Mouse (Mus musculus) forebrain, embryonic 12.5 days (tissue): ENCODE measurements at regions not wholly inside any gene's neighbourhood (a gene's known extent, or its start where the extent isn't known, plus 50 kb on each side); places are given as distances from the start of the nearest gene placed in this dataset.
A peak's percentile ranks its signal among the peaks of the same experiment; 100 is the strongest.

Experiments used
- ATAC-seq: fragments of 200-750 bp; cut with Nextera tagmentation; 2 replicates; pipeline ENCODE4 v1.8.0; 2017; ENCODE audit warnings: moderate TSS enrichment; ENCODE audit not compliant: low FRiP score
- H3K27ac ChIP-seq: fragments of 300-500 bp; sonication (generic); 2 replicates; pipeline ENCODE4 v1.5.1; 2016; ENCODE audit warnings: mild to moderate bottlenecking
- H3K27me3 ChIP-seq: fragments of 300-500 bp; sonication (generic); 2 replicates; pipeline ENCODE4 v1.6.1; 2016; ENCODE audit warnings: mild to moderate bottlenecking
- H3K36me3 ChIP-seq: fragments of 300-500 bp; sonication (generic); replicated peaks from 2 replicates; pipeline ENCODE4 v1.6.1; 2016; ENCODE audit warnings: mild to moderate bottlenecking
- H3K4me1 ChIP-seq: fragments of 300-500 bp; sonication (generic); 2 replicates; pipeline ENCODE4 v1.6.1; 2016
- H3K4me2 ChIP-seq: fragments of 300-500 bp; sonication (generic); 2 replicates; pipeline ENCODE4 v1.6.1; 2016; ENCODE audit warnings: mild to moderate bottlenecking, moderate library complexity
- H3K4me3 ChIP-seq: fragments of 300-500 bp; sonication (generic); replicated peaks from 2 replicates; pipeline ENCODE4 v1.5.1; 2016; ENCODE audit warnings: mild to moderate bottlenecking
- H3K9ac ChIP-seq: fragments of 300-500 bp; sonication (generic); 2 replicates; pipeline ENCODE4 v1.6.1; 2016; ENCODE audit warnings: mild to moderate bottlenecking
- H3K9me3 ChIP-seq: fragments of 300-500 bp; sonication (generic); 2 replicates; pipeline ENCODE4 v1.6.1; 2016
- WGBS: fragments of 180-500 bp; shearing (Covaris S2); methylation state at CpG from one replicate; pipeline ENCODE4 v1.1.7; 2016; 5-methylcytosine and 5-hydroxymethylcytosine counted together

GRCm38 (mm10) chr11:44211871-44212441 lies 187.9 kb upstream of the Il12b start:
- ATAC-seq: 0 out of 2 replicates have a peak, but pooled peaks have one; percentile 44

DNA sequence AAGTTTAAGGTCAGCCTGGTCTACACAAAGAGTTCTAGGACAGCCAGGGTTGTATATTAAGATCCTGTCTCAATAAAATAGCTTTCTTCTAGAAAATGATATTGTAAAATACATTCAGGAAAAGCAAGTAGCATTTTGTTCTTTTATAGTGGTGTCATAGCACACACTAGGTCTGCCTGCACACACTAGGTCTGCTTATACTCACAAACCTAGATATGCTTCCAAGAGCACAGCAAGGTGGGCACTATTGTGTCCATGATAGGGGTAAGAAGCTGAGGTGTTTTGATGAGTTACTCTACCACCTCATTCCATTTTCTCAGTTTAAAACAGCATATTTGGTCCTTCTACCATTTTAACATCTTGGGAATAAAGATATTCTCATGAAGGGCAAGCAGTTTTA lies 185.8 kb upstream of the Il12b start:
- no peaks in the 10 kb centered on the region for H3K36me3 ChIP-seq

More at GRCm38 (mm10) chr11:44211871-44212441, 187.9 kb upstream of the Il12b start:
- H3K27me3 ChIP-seq: no peaks in the 10 kb centered on the region
- no peak overlapping the region for H3K27ac ChIP-seq
- H3K4me1 ChIP-seq: no peaks in the 10 kb centered on the region
- no peak overlapping the region for H3K9ac ChIP-seq
- no peak overlapping the region for H3K4me3 ChIP-seq
- no peaks in the 10 kb centered on the region for H3K9me3 ChIP-seq
- H3K36me3 ChIP-seq: no peaks in the 10 kb centered on the region
- no peak overlapping the region for H3K4me2 ChIP-seq
- 54% methylated on average over 9 of the region's 9 CpGs for WGBS

GRCm38 (mm10) chr11:44216346-44216745 lies 183.5 kb upstream of the Il12b start:
- H3K9me3 ChIP-seq: no peaks in the 10 kb centered on the region
- no peak overlapping the region for H3K9ac ChIP-seq
- no peak overlapping the region for H3K4me2 ChIP-seq
- no peaks in the 10 kb centered on the region for H3K36me3 ChIP-seq
- no peak overlapping the region for H3K27ac ChIP-seq
- H3K4me3 ChIP-seq: no peak overlapping the region
- no peak for ATAC-seq
- no peaks in the 10 kb centered on the region for H3K27me3 ChIP-seq
- H3K4me1 ChIP-seq: no peaks in the 10 kb centered on the region
- 90% methylated on average over 3 of the region's 3 CpGs for WGBS

More for the DNA sequence above, 185.8 kb upstream of the Il12b start:
- no peak overlapping the region for H3K27ac ChIP-seq
- ATAC-seq: no peak
- no peak overlapping the region for H3K9ac ChIP-seq
- H3K4me3 ChIP-seq: no peak overlapping the region
- H3K4me2 ChIP-seq: no peak overlapping the region
- H3K4me1 ChIP-seq: no peaks in the 10 kb centered on the region
- H3K27me3 ChIP-seq: no peaks in the 10 kb centered on the region
- no peaks in the 10 kb centered on the region for H3K9me3 ChIP-seq

GRCm38 (mm10) chr11:44219971-44220370 lies 179.9 kb upstream of the Il12b start:
- no peaks in the 10 kb centered on the region for H3K36me3 ChIP-seq
- WGBS: 54% methylated on average over 3 of the region's 3 CpGs
- no peak overlapping the region for H3K9ac ChIP-seq
- H3K27me3 ChIP-seq: no peaks in the 10 kb centered on the region
- no peak overlapping the region for H3K27ac ChIP-seq
- H3K4me3 ChIP-seq: no peak overlapping the region
- no peaks in the 10 kb centered on the region for H3K9me3 ChIP-seq
- ATAC-seq: no peak
- H3K4me2 ChIP-seq: no peak overlapping the region
- H3K4me1 ChIP-seq: no peaks in the 10 kb centered on the region

GRCm38 (mm10) chr11:44229996-44230395 lies 169.9 kb upstream of the Il12b start:
- no peak for ATAC-seq
- no peak overlapping the region for H3K27ac ChIP-seq
- no peak overlapping the region for H3K4me2 ChIP-seq
- no peaks in the 10 kb centered on the region for H3K27me3 ChIP-seq
- no peak overlapping the region for H3K9ac ChIP-seq
- no peak overlapping the region for H3K4me3 ChIP-seq
- 96% methylated on average over 5 of the region's 5 CpGs for WGBS
- no peaks in the 10 kb centered on the region for H3K36me3 ChIP-seq
- no peaks in the 10 kb centered on the region for H3K9me3 ChIP-seq
- no peaks in the 10 kb centered on the region for H3K4me1 ChIP-seq

GRCm38 (mm10) chr11:44235456-44235855 lies 164.4 kb upstream of the Il12b start:
- H3K36me3 ChIP-seq: no peaks in the 10 kb centered on the region
- no peak for ATAC-seq
- no peak overlapping the region for H3K27ac ChIP-seq
- no peaks in the 10 kb centered on the region for H3K4me1 ChIP-seq
- no peaks in the 10 kb centered on the region for H3K9me3 ChIP-seq
- H3K27me3 ChIP-seq: no peaks in the 10 kb centered on the region
- no peak overlapping the region for H3K9ac ChIP-seq
- no peak overlapping the region for H3K4me3 ChIP-seq
- H3K4me2 ChIP-seq: no peak overlapping the region

DNA sequence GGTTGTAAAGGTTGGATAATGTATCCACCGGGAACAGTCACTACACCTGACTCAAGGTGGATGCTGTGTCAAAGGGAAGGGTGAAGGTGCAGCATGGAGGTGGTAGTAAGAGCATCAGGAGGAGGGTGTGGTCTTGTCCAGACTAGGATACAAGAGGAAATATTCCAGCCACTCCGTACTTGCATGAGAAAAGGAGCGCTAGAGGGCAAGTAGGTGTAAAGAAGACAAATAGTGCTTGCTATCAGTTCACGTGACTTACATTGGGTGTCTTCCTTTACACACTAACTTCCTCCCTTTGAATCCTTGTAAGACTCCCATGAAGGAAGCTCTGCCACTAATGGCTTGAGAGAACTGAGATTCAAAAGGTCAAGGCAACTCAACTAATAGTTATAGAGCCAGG lies 161.8 kb upstream of the Il12b start:
- Histone ChIP-seq H3K36me3 (no peaks in the 10 kb centered on the region), H3K4me1 (no peaks in the 10 kb centered on the region), H3K27ac (no peak overlapping the region), H3K27me3 (no peaks in the 10 kb centered on the region), H3K4me2 (no peak overlapping the region), H3K9me3 (no peaks in the 10 kb centered on the region), H3K4me3 (no peak overlapping the region), H3K9ac (no peak overlapping the region)
- WGBS: 95% methylated on average over 4 of the region's 4 CpGs
- no peak for ATAC-seq

GRCm38 (mm10) chr11:44238598-44238997 lies 161.3 kb upstream of the Il12b start:
- H3K27ac ChIP-seq: no peak overlapping the region
- 78% methylated on average over 8 of the region's 8 CpGs for WGBS
- no peak for ATAC-seq

DNA sequence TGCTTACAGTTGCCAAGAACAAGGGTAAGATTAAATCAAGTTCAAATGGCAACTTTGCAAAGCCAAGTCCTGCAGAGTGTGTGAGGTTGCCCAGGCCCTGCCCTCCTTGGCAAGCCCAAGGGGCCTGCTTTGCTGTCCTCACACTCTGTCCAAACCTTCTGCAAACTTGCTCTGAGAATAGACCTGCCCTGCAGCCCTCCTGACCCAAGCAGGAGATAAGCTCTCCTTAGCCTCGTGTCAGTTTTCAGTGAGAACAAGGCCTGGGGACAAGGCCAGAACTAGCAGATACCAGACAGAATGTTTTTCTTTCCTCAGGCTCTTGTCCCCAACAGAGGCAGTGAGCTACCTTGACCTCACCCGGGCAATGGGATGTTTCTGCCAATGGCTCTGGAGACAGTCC lies 156.7 kb upstream of the Il12b start:
- no peaks in the 10 kb centered on the region for H3K9me3 ChIP-seq
- no peak overlapping the region for H3K4me2 ChIP-seq
- ATAC-seq: no peak
- WGBS: 66% methylated on average over 2 of the region's 2 CpGs
- H3K9ac ChIP-seq: no peak overlapping the region
- H3K36me3 ChIP-seq: no peaks in the 10 kb centered on the region
- no peaks in the 10 kb centered on the region for H3K4me1 ChIP-seq
- no peaks in the 10 kb centered on the region for H3K27me3 ChIP-seq
- H3K4me3 ChIP-seq: no peak overlapping the region
- no peak overlapping the region for H3K27ac ChIP-seq

More at GRCm38 (mm10) chr11:44238598-44238997, 161.3 kb upstream of the Il12b start:
- Histone ChIP-seq H3K9me3 (no peaks in the 10 kb centered on the region), H3K4me1 (no peaks in the 10 kb centered on the region), H3K4me2 (no peak overlapping the region), H3K36me3 (no peaks in the 10 kb centered on the region), H3K4me3 (no peak overlapping the region), H3K9ac (no peak overlapping the region), H3K27me3 (no peaks in the 10 kb centered on the region)

GRCm38 (mm10) chr11:44251821-44252220 lies 148.0 kb upstream of the Il12b start:
- Histone ChIP-seq H3K27ac (no peak overlapping the region), H3K4me1 (no peaks in the 10 kb centered on the region), H3K27me3 (no peaks in the 10 kb centered on the region), H3K9ac (no peak overlapping the region), H3K4me3 (no peak overlapping the region), H3K4me2 (no peak overlapping the region), H3K9me3 (no peaks in the 10 kb centered on the region), H3K36me3 (no peaks in the 10 kb centered on the region)
- WGBS: 93% methylated on average over 5 of the region's 5 CpGs
- no peak for ATAC-seq

GRCm38 (mm10) chr11:44260376-44261111 lies 139.3 kb upstream of the Il12b start:
- no peak overlapping the region for H3K9ac ChIP-seq
- no peaks in the 10 kb centered on the region for H3K27me3 ChIP-seq
- no peak overlapping the region for H3K27ac ChIP-seq
- H3K4me3 ChIP-seq: no peak overlapping the region
- WGBS: 87% methylated on average over 10 of the region's 10 CpGs
- no peak for ATAC-seq
- H3K4me2 ChIP-seq: no peak overlapping the region
- H3K9me3 ChIP-seq: no peaks in the 10 kb centered on the region
- H3K4me1 ChIP-seq: no peaks in the 10 kb centered on the region
- no peaks in the 10 kb centered on the region for H3K36me3 ChIP-seq

DNA sequence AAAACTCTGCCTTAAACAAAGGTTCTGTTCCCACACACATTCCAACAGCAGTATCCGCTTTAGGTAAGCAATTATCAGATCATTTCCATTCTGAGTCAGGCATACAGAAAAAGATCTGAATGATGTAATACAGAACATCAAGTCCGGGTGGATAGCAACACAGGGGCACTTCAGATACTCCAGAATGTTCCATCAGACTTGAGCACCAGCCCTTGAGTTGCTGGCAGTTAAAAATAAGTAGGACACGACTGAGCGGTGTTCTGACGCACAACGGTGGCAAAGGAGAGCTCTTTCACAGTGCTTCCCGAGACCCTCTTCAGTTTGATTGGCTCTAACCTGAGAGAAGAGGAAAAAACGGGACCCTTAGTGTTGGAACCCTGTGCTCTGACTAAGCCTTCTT lies 138.2 kb upstream of the Il12b start:
- H3K9me3 ChIP-seq: no peaks in the 10 kb centered on the region
- no peak overlapping the region for H3K9ac ChIP-seq
- H3K4me1 ChIP-seq: no peaks in the 10 kb centered on the region
- 77% methylated on average over 8 of the region's 8 CpGs for WGBS
- H3K4me2 ChIP-seq: no peak overlapping the region
- no peaks in the 10 kb centered on the region for H3K36me3 ChIP-seq
- H3K27me3 ChIP-seq: no peaks in the 10 kb centered on the region
- H3K27ac ChIP-seq: no peak overlapping the region
- no peak for ATAC-seq
- H3K4me3 ChIP-seq: no peak overlapping the region

DNA sequence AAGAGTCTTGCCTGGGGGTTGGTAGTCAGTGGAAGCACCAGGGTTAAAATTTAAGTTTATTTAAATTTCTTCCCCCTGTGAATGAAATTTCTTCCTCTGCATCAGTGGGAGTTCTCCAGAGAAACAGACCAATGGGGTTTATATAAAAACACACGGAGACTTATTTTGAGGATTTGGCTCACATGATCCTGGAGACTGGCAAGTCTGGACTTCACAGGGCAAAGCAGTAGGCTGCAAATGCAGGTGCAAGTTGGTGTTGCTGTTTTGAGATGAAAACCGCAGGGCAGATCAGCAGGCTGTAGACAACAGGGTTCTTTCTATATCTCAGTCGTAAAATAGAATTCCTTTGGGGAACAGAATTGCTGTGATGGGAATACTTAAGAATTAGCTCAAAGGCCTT lies 137.3 kb upstream of the Il12b start:
- Histone ChIP-seq H3K9ac (no peak overlapping the region), H3K27me3 (no peaks in the 10 kb centered on the region), H3K4me1 (no peaks in the 10 kb centered on the region), H3K27ac (no peak overlapping the region), H3K36me3 (no peaks in the 10 kb centered on the region), H3K9me3 (no peaks in the 10 kb centered on the region), H3K4me2 (no peak overlapping the region), H3K4me3 (no peak overlapping the region)
- WGBS: 92% methylated on average over 3 of the region's 3 CpGs
- ATAC-seq: no peak
